Mouse (Mus musculus) olfactory bulb, adult 2 months (tissue): ENCODE data around the gene Afmid.

ENCODE experiments used
- CTCF ChIP-seq: fragments of 200-500 bp; IDR thresholded peaks from 2 replicates; pipeline ENCODE4 v1.5.1; 2012; ENCODE audit warnings: low read depth, mild to moderate bottlenecking, low read length, moderate library complexity; ENCODE audit not compliant: insufficient read depth
- POLR2A ChIP-seq: fragments of 200-500 bp; IDR thresholded peaks from 2 replicates; pipeline ENCODE4 v1.6.1; 2012; ENCODE audit warnings: mild to moderate bottlenecking, low read depth, low read length, moderate library complexity; ENCODE audit not compliant: insufficient read depth

DNA sequence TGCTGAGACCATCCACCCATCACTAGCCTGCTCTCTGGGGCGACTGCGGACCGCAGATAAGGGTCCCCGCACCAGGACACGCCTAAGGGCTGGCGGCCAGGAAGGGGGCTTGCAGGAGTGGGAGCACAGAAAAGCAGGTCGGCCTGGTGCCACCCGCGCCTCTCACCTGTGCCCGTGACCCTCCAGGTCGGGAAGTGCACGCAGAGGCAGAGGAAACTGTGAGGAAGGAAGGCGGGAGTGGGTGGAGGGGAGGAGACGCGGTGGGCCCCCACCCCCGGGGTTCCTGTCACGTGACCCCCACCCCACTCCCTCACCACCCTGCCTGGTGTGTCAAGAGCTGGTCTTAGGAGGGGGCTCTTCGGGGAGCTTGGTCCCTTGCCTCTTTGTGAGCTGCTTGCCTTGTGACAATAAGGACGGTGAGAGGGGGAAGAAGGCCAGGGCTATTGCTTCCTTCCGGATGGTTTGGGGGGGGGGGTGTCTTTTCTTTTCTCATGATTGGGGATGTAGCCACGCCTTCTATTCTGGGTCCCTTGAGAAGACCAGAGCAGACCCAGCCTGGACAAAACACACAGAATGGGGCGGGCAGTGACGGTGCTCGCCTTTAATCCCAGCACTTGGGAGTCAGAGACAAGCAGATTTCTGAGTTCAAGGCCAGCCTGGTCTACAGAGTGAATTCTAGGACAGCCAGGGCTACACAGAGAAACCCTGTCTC, 43.6 kb upstream of the Afmid start, which contains the start of the genes Tmc8 and Tmc6:
- TF ChIP-seq CTCF (no peak), POLR2A (no peak)
